Mouse (Mus musculus) midbrain, embryonic 11.5 days (tissue): Measurements from ENCODE around the gene Klhl26. TPM values are rescaled to one million over a fixed set of nuclear protein-coding genes. Genes with fewer than 3 reads are reported as not detected.

Experiments
- ATAC-seq: fragments of 200-750 bp; cut with Nextera tagmentation; 2 replicates; pipeline ENCODE4 v1.8.0; 2017; ENCODE audit warnings: moderate TSS enrichment, moderate library complexity; ENCODE audit not compliant: low FRiP score
- DNase-seq: peaks from one replicate; pipeline ENCODE4 v3.0.0; 2015; ENCODE audit warnings: low spot score; ENCODE audit errors: missing footprints
- H3K27ac ChIP-seq: fragments of 300-500 bp; sonication (generic); 2 replicates; pipeline ENCODE4 v1.5.1; 2014; ENCODE audit warnings: low read depth, low read length
- H3K27me3 ChIP-seq: fragments of 300-500 bp; sonication (generic); 2 replicates; pipeline ENCODE4 v1.6.1; 2014; ENCODE audit warnings: mild to moderate bottlenecking, low read length, moderate library complexity, mixed read lengths; ENCODE audit not compliant: control insufficient read depth, insufficient read depth
- H3K36me3 ChIP-seq: fragments of 300-500 bp; sonication (generic); 2 replicates; pipeline ENCODE4 v1.6.1; 2014; ENCODE audit warnings: mild to moderate bottlenecking, low read length, moderate library complexity, mixed read lengths; ENCODE audit not compliant: control insufficient read depth, insufficient read depth
- H3K4me1 ChIP-seq: fragments of 300-500 bp; sonication (generic); 2 replicates; pipeline ENCODE4 v1.6.1; 2014; ENCODE audit warnings: low read length; ENCODE audit not compliant: control insufficient read depth, insufficient read depth
- H3K4me2 ChIP-seq: fragments of 300-500 bp; sonication (generic); 2 replicates; pipeline ENCODE4 v1.6.1; 2014; ENCODE audit warnings: mild to moderate bottlenecking, moderate library complexity
- H3K4me3 ChIP-seq: fragments of 300-500 bp; sonication (generic); 2 replicates; pipeline ENCODE4 v1.5.1; 2014; ENCODE audit warnings: low read depth, low read length
- H3K9ac ChIP-seq: fragments of 300-500 bp; sonication (generic); 2 replicates; pipeline ENCODE4 v1.6.1; 2014; ENCODE audit warnings: low read length
- H3K9me3 ChIP-seq: fragments of 300-500 bp; sonication (generic); 2 replicates; pipeline ENCODE4 v1.6.1; 2016; ENCODE audit warnings: low read length; ENCODE audit not compliant: control insufficient read depth
- WGBS: fragments of 180-500 bp; shearing (Covaris S2); extraction: QIAGEN DNeasy Blood & Tissue Kit; methylation state at CpG from one replicate; pipeline ENCODE4 v1.1.7; 2014; 5-methylcytosine and 5-hydroxymethylcytosine counted together
- polyA plus RNA-seq: library from polyadenylated mRNA; unstranded; fragments of >200 nt; fragmentation: Nextera tagmentation; extraction: Ambion mirVana; gene quantifications from 2 replicates; pipeline ENCODE4 v1.2.1, GENCODE M21; 2014

The Klhl26 gene
- polyA plus RNA-seq, 1 experiment from 2014 or later, result 13.1 TPM

DNA sequence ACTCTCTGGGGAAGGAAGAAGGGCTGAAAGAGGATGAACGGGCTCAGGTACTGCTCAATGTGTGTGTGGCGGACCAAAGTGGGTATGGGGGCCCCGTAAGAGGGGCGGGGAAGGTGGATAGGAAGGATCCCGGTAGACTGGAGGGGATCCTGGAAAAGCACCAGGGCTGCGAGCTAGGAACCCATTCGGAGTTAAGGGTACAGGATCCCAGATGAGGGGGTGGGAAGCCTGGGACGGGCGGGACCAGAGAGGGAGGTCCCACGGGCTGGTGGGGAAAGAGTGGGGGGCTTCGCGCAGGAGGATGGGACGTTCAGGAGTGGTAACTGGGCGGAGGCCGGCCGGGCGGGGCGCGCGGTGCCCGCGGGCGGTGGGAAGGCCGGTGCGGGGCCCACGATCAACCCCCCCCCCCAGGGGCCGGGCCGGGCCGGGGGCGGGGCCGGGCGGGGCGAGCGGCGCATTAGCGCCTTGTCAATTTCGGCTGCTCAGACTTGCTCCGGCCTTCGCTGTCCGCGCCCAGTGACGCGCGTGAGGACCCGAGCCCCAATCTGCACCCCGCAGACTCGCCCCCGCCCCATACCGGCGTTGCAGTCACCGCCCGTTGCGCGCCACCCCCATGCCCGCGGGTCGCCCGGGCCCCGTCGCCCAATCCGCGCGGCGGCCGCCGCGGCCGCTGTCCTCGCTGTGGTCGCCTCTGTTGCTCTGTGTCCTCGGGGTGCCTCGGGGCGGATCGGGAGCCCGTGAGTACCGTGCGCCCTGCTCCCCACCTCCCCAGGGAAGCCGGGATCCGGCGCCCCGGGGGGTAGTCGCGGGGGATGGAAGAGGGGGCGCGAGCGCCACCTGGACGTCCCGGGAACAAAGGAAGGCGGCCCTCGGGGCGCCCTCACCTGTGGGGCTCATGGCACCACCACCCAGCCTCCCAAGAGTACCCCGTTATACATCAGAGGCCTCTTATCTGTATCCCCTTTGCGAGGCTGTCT lies 16.2 kb upstream of the Klhl26 start, which contains the start of gene Crlf1:
Gene Crlf1, plus strand, starts transcription at position 495 of the 977 bp plus-strand sequence.
- DNase-seq (peak; percentile 87), ATAC-seq (no peak)
- H3K4me1 ChIP-seq, result peaks cover 33% of the 10 kb centered on the region
- no peaks in the 10 kb centered on the region for H3K36me3 ChIP-seq
- H3K4me3 ChIP-seq, result peak within 1 kb of the TSS; percentile 28
- H3K27ac ChIP-seq, result no peak within 1 kb of the TSS
- WGBS, result under 1% methylated on average over 60 of the region's 93 CpGs
- no peak within 1 kb of the TSS for H3K9ac ChIP-seq
- H3K9me3 ChIP-seq, result no peaks in the 10 kb centered on the region
- peak within 1 kb of the TSS; percentile 39 for H3K4me2 ChIP-seq
- H3K27me3 ChIP-seq, result peaks cover 98% of the 10 kb centered on the region

- 1% methylated on average over 20 of the region's 20 CpGs for WGBS
- Histone ChIP-seq H3K9me3 (no peaks in the 10 kb centered on the region), H3K36me3 (no peaks in the 10 kb centered on the region), H3K27ac (no peak overlapping the region), H3K27me3 (peaks cover 98% of the 10 kb centered on the region), H3K4me2 (no peak overlapping the region), H3K9ac (no peak overlapping the region), H3K4me3 (no peak overlapping the region), H3K4me1 (peaks cover 36% of the 10 kb centered on the region)
- ATAC-seq (no peak), DNase-seq (peak; percentile 93)
Observed at GRCm38 (mm10) chr8:70490880-70491495, 14.2 kb upstream of the Klhl26 start.

DNA sequence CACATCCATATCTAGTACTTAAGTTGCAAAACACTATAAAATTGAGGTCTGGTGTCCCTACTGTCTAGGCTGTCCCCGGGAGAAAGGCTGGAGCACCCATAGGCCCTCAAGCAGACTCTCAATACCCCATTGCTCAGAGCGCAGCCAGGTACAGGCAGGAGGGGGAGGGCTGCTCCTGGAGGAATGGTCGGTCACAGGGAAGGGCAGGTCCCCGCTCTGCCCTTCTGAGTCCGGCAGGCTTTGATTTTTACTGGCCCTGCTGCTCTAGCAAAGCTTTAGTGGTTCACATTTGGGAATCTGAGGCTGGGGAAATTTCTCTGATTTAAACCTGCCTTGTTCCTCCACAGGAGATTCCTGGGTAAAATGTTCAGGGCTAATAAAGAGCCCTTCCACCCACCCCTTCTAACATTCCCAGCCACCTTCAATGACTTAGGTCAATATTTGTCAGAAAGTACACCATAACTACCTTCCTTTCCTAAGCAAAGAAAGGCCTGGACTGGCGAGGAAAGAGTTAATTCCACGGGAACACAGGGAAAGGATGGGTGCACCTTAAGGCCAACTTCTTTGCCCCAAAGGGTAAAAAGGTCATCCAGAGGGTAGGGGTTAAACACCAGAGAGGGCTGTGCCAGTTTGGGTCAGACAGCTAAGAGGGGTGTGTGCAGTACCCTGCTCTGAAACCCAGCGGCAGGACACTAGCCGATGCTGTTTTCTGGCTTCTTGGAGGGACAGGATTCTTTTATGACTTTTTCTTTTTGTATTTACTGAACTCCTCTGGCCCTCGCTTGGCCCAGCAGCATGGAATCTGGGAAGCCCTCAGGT lies 13.5 kb upstream of the Klhl26 start:
- Histone ChIP-seq H3K4me2 (peak overlapping the region; percentile 35; the same call in 1 of the 2 replicates), H3K4me3 (no peak overlapping the region; the same call in 1 of the 2 replicates), H3K36me3 (no peaks in the 10 kb centered on the region), H3K4me1 (peaks cover 36% of the 10 kb centered on the region), H3K9ac (no peak overlapping the region), H3K9me3 (no peaks in the 10 kb centered on the region), H3K27me3 (peaks cover 97% of the 10 kb centered on the region), H3K27ac (no peak overlapping the region)
- no peak for ATAC-seq
- peak; percentile 92 for DNase-seq
- WGBS, result 4% methylated on average over 10 of the region's 10 CpGs

- Histone ChIP-seq H3K27me3 (peaks cover 95% of the 10 kb centered on the region), H3K27ac (no peak overlapping the region), H3K4me2 (peak overlapping the region; percentile 35), H3K4me3 (peak overlapping the region; percentile 18), H3K36me3 (no peaks in the 10 kb centered on the region), H3K4me1 (peaks cover 35% of the 10 kb centered on the region), H3K9ac (no peak overlapping the region), H3K9me3 (no peaks in the 10 kb centered on the region)
- under 1% methylated on average over 34 of the region's 41 CpGs for WGBS
- no peak for ATAC-seq
- DNase-seq, result no peak
Observed at GRCm38 (mm10) chr8:70489576-70489975, 12.8 kb upstream of the Klhl26 start.

DNA sequence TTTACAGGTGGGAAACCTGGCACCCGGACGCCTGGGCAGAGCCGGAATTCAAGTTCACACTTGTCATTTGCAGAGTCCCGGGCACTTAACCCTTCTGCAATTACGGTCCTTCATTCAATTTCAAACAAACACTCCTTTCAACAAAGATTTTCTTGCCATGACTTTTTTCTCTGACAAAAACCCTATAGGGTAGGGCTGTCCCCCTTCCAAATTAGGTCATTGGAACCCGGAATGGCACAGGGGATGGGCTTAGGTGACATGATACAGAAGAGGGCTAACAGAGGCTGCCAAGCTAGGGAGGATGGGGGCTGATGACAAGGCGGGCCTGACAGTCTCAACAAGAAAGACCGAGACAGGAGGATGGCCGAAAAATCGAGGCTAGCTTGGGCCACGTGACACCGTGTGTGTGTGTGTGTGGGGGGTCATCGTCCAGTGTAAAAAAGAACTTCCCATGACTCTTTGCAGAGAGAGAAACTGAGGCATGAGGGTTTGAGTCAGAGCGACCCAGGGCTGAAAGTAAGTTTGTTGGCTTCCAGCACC lies 12.2 kb upstream of the Klhl26 start:
- DNase-seq (peak; percentile 91), ATAC-seq (no peak)
- 5% methylated on average over 14 of the region's 14 CpGs for WGBS
- Histone ChIP-seq H3K4me2 (peak overlapping the region; percentile 35), H3K9me3 (no peaks in the 10 kb centered on the region), H3K9ac (no peak overlapping the region), H3K36me3 (no peaks in the 10 kb centered on the region), H3K27me3 (peaks cover 90% of the 10 kb centered on the region), H3K27ac (no peak overlapping the region), H3K4me1 (peaks cover 33% of the 10 kb centered on the region), H3K4me3 (peak overlapping the region; percentile 18; the same call in 1 of the 2 replicates)

- Histone ChIP-seq H3K27ac (no peak overlapping the region), H3K4me2 (peak overlapping the region; percentile 42), H3K36me3 (no peaks in the 10 kb centered on the region), H3K4me1 (peaks cover 27% of the 10 kb centered on the region), H3K27me3 (peaks cover 84% of the 10 kb centered on the region), H3K9me3 (no peaks in the 10 kb centered on the region), H3K4me3 (peak overlapping the region; percentile 27), H3K9ac (0 out of 2 replicates have a peak overlapping the region, but pooled peaks have one; percentile 2)
- under 1% methylated on average over 55 of the region's 55 CpGs for WGBS
- ATAC-seq (peak; percentile 31; the same call in 1 of the 2 replicates), DNase-seq (peak; percentile 92)
Observed at GRCm38 (mm10) chr8:70487993-70488796, 11.4 kb upstream of the Klhl26 start.

DNA sequence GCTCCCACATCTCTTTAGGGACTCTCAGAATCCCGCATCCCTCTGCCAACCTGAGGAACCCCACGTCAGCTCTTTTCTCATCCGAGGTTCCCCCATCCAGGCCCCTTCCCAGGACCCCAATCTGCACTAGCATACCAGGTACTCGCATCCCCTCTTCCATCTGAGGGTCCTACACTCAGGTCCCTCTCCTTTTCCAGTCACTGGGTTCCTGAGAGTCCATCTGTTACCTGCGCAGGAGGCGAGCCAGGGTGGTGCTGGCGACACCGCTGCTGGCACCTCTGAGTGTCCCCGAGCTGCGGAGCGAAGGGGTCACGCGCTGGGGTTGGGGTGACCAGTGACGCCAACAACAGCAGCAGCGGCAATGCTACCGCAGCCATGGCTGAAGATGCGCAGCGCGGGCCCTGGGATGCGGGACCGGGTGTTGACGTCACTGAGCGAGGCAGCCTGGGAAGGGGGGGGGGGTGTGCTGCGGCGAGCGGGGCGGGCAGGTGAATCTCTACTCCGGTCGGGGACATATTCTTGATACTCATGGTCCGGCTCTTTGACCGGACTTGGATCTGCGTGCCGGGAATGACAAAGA lies 10.3 kb upstream of the Klhl26 start, which contains the start of gene Tmem59l:
Gene Tmem59l, minus strand, starts transcription at position 418 of the 580 bp plus-strand sequence.
- 3% methylated on average over 32 of the region's 33 CpGs for WGBS
- H3K4me2 ChIP-seq, result peak within 1 kb of the TSS; percentile 49
- H3K4me3 ChIP-seq, result peak within 1 kb of the TSS; percentile 27
- peak within 1 kb of the TSS; percentile 41 for H3K9ac ChIP-seq
- no peaks in the 10 kb centered on the region for H3K36me3 ChIP-seq
- peaks cover 72% of the 10 kb centered on the region for H3K27me3 ChIP-seq
- H3K27ac ChIP-seq, result no peak within 1 kb of the TSS
- DNase-seq (peak; percentile 91), ATAC-seq (peak; percentile 41; the same call in 1 of the 2 replicates)
- peaks cover 22% of the 10 kb centered on the region for H3K4me1 ChIP-seq
- no peaks in the 10 kb centered on the region for H3K9me3 ChIP-seq
